Mouse (Mus musculus) gastrocnemius, postnatal 25 days (tissue): ENCODE data around the gene Myo1a. TPM values are rescaled to one million over a fixed set of nuclear protein-coding genes. Genes with fewer than 3 reads are reported as not detected.
A peak's percentile ranks its signal among the peaks of the same experiment; 100 is the strongest.

Experiments
- DNase-seq: peaks from one replicate; pipeline ENCODE4 v3.0.0; 2022
- total RNA-seq, 2 experiments: library from RNA; stranded (reverse); gene quantifications; 1 replicate in 1 of 2; 2 replicates in 1 of 2; pipeline ENCODE4 v1.2.3; 2021

Myo1a gene
- total RNA-seq, 2 experiments from 2014 or later, result 0.10 to 0.21 TPM

- DNase-seq, result no peak
These were observed 23.5 kb downstream of the Myo1a start for GRCm38 (mm10) chr10:127728437-127728836.

- DNase-seq, result no peak
These were observed 25.4 kb downstream of the Myo1a start for GRCm38 (mm10) chr10:127730285-127730932.

DNA sequence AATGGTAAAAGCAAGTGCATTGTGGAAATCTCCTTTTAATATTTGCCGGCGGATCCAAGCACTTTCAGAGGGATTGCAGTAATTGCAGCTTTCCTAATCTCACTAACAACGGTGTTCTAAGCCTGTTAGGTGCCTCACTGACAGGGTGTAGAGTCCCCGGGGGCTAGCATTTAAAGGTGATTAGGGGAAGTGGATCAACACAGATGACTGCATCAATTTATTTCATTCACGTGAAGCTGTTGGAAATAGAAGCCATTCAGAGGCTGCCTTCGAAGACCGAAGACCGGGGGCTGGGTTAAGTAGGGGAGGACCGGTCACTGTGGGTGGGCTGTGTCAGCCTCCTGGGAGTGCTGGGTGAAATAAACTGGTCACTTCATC, 26.0 kb downstream of the Myo1a start:
- DNase-seq, result no peak

DNA sequence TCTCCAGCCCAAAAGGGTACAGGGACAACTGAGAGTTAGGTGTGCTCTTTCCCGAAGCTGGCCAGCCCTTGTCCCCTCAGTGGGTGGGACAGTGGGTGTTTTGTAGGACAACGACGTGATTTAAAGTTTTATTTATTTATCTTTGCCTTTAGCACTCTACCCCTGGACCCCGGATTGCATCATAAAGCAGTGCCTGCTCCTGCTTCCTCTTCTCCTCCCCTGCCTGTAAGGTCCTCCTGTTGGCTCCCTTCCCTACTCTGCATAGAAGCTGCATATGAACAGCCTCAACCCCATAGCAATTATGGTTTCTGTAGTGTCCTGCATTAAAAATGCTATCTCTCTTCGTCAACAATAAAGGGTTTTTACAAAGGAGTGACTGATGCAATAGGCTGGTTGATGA, 26.4 kb downstream of the Myo1a start:
- no peak for DNase-seq

GRCm38 (mm10) chr10:127734434-127734833, 29.5 kb downstream of the Myo1a start:
- DNase-seq, result no peak

- DNase-seq, result no peak
These were observed 31.3 kb downstream of the Myo1a start for GRCm38 (mm10) chr10:127736266-127736665.

DNA sequence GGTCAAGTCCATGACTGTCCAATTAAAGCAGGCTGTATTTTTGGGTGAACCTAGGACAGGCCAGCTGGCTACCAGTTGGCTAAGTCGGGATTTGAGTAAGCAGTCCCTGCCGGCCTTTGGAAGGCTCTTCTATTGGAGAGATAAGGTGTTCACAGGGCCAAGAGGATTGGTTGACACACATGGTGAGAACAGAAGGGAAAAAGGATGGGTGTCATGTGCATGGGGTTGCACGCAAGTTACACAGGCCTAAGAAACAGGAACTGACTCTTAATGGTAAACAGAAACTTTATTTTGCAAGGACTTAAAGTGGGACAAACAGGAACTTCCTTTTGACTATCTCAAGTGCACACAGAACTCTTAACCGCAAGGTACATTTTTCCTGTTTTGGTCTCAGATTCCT, 31.9 kb downstream of the Myo1a start:
- DNase-seq, result no peak

GRCm38 (mm10) chr10:127737552-127737951, 32.6 kb downstream of the Myo1a start:
- DNase-seq, result no peak

DNA sequence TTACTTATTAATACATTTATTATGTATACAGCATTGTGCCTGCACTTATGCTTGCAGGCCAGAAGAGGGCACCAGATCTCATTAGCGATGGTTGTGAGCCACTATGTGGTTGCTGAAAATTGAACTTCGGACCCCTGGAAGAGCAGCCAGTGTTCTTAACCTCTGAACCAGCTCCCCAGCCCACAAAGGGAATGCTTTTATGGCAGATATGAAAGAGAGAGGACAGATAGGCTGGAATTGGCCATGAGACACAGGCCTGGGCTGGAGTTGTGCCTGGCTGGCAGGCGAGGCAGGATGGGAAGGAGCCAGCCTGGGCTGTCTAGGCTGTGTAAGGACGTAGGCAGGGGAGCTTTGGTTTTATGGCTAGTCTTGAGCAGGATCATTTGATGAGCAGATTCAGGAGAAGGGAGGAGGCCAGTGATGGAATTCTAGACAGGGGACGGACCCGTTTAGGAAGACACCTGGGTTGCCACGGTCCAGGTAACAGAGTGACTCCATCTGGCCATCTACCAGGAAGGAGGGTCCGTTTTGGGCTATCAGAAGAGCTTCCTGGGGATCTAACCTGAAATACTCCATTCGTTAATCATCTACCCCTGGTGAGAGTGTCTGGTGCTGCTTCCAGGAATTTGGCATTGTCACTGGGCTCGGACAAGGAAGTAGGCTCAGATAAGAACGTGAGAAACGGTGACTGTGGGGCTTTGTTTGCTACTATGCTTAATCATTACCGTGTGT, 33.3 kb downstream of the Myo1a start:
- no peak for DNase-seq

GRCm38 (mm10) chr10:127739083-127739660, 34.2 kb downstream of the Myo1a start, which contains the start of gene Zbtb39:
Gene Zbtb39 (plus strand): TSS chr10:127739538.
- peak; percentile 75 for DNase-seq

- DNase-seq, result no peak
These were observed 34.7 kb downstream of the Myo1a start for GRCm38 (mm10) chr10:127739661-127740161.

GRCm38 (mm10) chr10:127744661-127745060, 39.7 kb downstream of the Myo1a start:
- DNase-seq, result no peak

DNA sequence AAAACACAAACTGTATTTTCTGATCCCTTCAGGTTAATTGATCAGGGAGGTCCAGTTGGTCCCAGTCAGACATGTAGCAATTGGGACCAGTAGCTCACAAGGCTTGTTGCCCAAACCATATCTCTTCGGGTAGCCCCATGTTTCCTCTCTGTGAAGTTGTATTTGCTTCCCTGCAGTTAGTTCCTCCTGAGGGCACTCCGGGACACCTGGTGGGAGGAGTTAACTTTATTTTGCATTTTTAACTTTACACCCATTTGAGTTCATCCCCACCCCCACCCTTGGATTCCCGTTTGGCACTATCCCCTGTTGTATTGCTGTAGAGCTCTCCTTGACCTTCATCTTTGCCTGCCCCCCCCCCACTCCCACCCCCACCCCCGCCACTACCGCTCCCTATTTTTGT, 40.9 kb downstream of the Myo1a start:
- DNase-seq, result no peak

DNA sequence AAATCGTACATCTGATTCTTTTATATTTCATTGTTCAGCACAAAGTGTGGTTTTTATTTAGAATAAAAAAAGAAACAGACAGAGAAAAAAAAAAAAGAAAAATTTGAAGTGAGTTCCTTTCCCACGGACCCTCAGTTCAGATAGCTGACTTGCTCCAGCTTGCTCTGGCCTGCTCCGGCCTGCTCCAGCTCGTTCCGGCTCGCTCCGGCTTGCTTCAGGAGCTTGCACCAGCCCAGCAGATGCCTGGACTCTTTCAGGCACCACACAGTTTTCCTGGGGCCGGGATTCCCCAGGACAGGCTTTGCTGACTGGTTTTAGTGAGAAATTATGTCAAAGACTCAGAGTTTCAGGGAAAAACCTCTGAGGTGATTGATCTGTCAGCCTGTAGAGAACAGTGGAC, 42.3 kb downstream of the Myo1a start:
- DNase-seq, result no peak

DNA sequence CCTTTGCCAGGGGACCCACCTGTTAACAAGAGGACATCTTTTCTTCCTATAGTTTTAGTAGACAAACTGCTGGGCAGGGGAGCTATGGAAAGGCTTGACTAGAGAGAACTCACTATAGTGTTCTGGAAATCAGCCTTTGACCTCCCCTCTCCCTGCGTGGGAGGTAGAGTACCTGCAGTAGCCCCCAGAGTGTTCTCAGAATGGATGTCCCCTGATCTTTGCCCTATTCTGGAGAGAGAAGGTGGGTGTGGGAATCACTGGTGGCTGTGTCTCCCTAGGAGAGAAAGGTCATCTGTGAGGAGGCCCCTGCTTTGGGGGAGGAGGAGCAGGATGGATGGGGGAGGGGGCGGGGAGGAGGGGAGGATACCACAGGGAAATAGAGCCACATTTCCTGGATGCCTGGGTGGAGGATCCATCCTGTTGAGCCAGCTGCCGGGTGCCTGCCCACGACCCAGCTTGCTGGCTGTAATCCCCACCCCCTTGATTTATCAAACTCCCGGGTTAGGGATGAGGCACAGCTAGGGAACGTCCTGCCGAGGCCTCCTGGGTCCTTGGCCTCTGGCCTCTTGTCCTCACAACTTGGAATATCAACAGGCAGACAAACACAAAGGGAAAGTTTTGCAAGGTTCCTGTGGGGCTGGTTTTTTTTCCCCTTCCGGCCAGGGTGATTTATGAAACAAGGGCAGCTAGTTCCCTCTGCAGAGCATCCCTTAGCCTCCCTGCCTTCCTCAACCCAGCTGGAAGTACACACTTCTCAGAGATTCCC, 44.1 kb downstream of the Myo1a start:
- peak; percentile 57 for DNase-seq

- DNase-seq, result no peak
These were observed 45.3 kb downstream of the Myo1a start for GRCm38 (mm10) chr10:127750136-127750777.

DNA sequence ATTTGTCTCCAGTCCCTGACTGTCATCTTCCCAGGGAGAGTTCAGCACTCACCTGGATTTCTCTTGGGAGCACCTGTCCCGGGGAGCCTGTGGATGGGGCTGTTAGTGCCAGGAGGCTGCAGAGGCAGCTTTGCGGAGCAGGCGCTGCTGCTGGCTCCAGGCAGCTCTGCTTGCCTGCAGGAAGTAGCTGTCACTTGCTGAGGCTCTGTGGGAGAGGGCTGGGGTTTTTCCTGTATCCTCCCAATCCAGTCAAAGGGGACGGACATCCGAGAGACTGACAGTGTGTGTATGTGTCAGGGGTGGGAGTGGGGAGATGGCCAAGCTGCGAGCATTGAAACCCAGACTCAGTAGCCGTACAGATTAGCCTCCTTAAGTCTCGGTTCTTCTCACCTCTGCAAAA, 46.6 kb downstream of the Myo1a start, which contains the start of gene Gpr182:
Gpr182 (minus strand) TSS at position 185 of the 400 bp plus-strand sequence.
- DNase-seq, result no peak

- DNase-seq, result no peak
These were observed 49.7 kb downstream of the Myo1a start for GRCm38 (mm10) chr10:127754566-127755166.

GRCm38 (mm10) chr10:127755246-127755645, 50.3 kb downstream of the Myo1a start:
- DNase-seq, result no peak

GRCm38 (mm10) chr10:127755770-127756468, 50.9 kb downstream of the Myo1a start:
- no peak for DNase-seq
